Mouse (Mus musculus) c-Kit-positive CD71-positive TER-119-positive erythroid progenitor cells, embryonic 14.5 days (primary cell): ENCODE measurements at regions not wholly inside any gene's neighbourhood (a gene's known extent, or its start where the extent isn't known, plus 50 kb on each side); places are given as distances from the start of the nearest gene placed in this dataset.

Experiments
- DNase-seq: peaks from one replicate; pipeline ENCODE4 v3.0.0-alpha.2; 2013; ENCODE audit warnings: low spot score

DNA sequence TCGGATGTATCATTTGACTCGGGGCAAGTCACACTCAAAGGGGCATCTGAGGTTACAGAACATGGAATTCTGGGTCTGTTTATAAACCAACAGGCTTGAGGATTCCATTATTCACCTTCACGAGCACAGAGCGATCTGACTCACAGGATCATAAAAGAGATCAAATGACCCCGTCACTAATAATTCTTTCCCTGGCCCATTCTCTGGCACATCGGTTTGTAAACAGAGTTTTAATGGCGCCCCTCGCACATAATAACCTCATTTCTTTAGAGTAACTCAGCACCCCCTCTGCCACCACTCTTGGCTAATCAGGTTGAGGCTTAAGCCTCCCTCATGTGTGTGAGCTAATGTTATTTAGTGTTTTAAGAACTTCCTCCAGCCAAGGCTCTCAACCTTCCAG lies 183.3 kb upstream of the Tbx3 start:
- DNase-seq: no peak

DNA sequence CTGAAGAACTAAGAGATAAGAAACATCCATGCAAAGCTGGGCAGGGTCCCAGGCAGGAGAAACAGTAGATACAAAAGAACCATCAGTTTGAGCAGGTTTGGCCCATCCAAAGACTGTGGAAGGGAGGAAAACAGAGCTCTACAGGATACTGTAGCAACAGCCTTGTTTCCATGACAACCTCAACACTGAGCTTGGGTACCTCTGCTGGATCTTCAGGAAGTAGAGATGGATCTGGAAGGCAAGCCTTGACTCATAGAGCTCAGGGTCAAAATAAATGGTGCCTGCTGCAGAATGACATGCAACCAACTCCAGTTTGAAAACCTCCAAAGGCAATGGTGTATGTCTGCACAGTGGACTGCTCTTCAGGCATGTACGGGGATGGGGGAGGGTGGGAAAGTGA lies 173.0 kb upstream of the Tbx3 start:
- DNase-seq: no peak

DNA sequence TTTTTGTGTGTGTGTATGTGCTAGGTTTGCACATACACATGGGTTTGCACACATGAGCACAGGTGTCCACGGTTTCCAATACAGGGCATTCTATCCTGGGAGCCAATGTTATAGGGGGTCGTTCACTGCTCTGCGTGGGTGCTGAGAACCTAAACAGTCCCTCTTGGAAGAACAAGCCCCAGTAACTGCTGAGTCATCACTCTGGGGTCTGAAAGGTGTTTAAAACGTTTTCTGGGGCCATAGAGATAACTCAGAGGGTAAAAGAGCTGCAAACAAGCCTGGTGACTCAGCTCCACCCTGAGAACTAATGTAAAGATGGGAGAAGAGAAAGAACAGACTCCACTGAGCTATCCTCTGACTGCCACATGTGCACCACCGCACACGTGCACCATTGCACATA lies 172.0 kb upstream of the Tbx3 start:
- peak; percentile 42 for DNase-seq

DNA sequence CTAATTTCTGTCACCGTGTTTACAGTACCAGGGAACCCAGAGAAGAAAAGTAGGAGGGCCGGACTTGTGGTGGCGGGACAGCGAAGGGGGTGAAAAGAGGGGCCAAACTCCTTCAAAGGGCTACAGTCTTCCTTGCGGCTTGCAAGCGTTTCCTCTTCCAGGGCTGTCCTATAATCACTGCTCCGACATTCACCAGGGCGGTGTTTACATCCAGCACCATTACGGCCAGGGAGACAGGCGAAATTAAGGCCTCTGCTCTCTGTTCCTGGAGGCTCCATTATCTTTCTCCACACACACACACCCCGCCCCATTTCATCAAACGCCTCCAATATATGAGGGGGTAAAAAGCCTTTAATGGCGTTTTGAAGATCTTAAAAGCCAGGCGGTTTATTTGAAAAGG lies 162.8 kb upstream of the Tbx3 start:
- DNase-seq: no peak

DNA sequence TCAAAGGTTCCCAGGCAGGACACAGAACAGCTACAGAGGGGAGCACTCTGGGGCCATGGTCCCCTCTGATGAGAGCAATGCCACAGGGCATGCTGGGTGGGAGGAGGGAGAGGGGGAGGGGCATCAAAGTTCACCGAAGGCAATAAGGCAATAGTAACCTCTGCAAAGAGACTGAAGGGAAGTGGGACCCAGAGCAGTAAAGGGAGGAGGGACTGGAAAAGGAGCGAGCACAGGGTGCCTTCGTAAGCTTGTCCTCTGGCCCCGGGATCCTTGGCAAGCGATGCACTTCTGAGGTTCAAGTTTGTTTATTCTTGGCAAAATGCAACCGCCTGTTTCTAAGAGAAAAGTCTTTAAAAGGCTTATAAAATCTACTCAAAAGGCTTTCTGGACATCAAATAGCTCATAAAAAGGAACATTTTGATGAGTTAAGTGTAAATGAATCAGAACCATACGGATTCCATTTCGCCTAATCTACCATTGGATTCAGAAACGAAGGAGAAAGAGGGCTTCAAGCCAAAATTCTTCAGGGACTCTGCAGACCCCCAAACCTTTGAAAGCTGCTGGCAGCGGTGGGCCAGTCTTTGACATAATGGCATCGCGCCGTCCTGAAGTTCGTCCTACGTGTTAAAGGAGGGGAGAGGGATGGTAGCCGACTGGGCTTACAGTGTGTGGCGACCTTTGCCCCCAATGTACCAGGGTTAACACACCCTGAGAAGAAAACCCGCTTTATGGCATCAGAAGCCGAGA lies 151.8 kb upstream of the Tbx3 start:
- no peak for DNase-seq

DNA sequence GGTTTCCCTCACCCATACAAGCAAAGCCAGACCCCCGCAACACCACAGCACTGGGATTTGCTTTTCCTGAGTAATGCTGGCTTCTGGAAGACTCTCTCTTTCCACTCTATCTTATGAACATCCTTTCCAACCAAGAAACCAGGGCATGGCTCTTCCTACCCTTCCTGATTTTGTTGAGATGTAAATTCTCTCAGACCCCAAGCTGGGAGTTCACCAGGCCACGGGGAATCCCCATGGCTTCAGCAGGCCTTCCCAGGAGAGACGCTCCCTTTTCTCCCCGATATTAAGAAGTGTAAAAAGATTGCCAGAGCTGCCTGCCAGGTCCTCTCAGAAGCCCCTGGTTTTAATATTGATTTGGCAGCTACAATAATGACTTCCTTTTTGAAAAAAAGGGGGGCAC lies 146.3 kb upstream of the Tbx3 start:
- DNase-seq: no peak

DNA sequence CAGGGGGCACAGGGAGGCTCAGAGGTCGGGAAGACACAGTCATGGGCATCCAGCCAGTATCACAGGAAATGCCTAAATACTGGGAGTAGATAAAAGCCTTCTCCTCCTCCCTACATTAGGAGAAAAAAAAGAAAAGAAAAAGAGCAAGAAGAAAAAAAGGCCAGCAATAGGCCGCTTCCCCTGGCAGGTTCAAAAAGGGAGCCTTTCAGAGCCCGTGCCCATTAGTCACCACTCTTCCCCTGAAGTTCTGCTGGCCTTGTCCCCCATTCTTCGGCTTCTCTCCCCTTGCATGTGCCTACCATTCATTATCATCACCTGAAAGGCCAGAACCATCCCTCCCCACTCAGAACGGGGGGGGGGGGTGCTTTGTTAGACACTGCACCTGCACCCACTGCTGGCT lies 144.5 kb upstream of the Tbx3 start:
- no peak for DNase-seq

DNA sequence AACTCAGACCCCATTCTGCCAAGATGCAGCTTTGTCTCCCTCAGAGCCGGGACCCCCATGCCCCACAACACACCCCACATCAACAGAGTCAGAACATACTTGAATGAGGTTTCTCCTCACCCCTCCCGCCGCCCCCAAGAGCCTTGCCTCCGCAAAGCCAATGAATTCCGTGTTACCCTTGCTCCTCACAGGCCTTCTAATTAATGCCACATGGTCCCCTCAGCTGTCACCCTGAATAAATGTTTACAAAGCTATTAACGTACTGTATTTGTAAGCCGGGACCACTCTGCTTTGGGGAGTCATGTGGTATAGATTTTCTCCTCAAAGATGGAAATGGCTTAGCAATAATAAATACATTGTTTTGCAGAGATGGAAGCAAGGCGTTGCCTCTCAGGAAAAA lies 140.5 kb upstream of the Tbx3 start:
- no peak for DNase-seq

DNA sequence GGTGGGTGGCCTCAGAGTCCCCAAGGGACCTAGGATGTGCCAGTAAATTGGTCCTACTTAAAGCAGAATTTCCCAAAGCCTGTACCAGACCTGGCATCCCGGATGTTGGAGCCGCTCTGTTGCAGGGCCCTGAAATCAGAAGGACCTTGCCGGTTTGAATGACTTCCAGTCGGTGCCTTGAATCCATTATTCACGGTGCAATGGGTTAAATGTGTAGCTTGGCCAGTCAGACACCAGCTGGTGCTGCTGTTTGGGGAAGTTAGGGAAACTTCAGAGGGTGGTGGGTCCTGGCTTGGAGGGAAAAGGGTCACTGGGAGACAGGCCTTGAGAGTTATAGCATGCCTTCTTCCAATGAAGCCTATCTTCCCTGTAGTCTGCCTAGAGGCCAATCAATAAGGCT lies 135.5 kb upstream of the Tbx3 start:
- DNase-seq: no peak

DNA sequence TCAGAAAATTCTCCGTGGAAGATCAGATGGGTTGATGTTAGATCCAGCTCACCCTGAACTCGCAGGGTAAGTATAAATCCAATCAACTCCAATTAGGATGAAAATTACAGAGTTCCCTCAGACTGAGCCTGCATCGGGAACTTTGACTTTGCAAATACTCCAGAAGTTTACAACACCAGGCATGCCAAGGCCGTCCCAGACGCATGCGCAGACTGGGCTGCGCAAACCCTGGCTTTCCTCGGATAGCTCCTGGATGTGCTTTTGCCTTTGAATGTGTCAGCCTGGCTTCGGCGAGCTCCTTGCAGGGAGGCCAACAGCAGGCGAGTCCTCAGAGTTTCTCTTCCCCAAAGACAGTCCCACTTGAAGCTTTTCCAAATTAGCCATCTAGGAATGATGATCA lies 127.6 kb upstream of the Tbx3 start:
- no peak for DNase-seq

DNA sequence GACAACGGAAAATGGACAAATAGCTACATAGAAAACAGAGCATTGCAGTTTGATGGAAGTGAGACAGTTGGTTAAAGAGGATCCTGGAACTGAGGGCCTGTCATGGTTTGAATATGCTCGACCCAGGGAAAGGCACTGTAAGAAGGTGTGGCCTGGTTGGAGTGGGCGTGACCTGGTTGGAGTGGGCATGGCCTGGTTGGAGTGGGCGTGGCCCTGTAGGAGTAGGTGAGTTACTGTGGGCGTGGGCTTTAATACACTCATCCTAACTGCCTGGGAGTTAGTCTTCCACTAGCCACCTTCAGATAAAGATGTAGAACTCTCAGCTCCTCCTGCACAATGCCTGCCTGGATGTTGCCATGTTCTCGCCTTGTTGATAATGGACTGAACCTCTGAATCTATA lies 126.8 kb upstream of the Tbx3 start:
- DNase-seq: peak; percentile 0

DNA sequence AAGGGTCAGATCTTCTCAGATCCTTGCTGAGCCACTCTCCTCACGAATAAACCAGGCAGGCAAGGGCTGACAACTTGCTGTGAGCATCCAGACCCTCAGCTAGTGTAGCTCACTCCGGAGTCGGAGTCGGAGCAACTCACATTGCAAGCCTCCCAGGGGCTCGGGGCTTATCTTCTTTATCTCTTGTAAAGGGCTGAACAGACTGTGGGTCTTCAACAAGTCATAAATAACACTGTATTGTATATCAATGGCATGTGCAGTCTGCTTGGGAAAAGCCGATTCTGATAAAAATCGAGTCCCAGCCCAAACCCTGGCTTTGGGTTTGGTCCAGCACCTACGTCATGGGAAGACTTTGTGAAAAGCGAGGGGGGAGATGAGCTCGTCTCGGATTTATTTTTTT lies 125.8 kb upstream of the Tbx3 start:
- DNase-seq: no peak

DNA sequence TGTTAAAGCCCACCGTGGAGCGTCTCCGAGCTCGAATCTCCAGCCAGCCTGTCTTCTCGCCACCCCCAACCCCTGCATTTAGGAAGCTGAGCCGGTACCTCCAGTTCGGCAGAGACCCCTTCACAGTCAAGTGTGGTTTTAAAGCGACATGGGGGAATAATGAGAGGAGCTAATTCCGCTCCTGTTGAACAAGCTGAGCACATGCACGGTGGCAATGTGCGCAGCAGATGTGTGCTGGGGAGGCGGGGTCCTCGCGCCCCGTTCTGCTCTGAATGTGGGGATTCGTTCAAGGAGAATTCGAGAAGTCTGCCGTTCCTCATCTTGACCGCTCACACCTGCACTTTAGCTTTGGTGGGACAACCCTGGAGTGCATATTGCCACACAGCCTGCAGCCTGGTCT lies 123.4 kb upstream of the Tbx3 start:
- DNase-seq: no peak

DNA sequence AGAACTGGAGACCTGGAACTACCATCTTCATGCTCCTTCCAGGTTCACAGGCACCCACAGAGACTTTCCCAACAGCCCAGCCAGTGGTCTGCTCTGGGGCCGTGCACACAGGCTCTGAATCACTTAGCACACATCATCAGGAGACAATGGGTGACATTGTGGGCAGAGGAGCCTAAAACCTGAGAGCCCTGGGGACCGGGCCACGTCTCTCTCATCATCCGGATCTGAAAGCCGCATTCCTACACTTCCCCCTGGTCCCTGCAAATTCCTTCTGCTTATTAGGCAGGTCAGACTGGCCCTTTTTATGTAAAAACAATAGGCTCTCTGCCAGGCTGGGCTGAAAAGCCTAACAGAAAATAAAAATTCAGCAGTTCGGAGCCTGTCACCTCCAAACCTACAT lies 119.6 kb upstream of the Tbx3 start:
- DNase-seq: no peak

DNA sequence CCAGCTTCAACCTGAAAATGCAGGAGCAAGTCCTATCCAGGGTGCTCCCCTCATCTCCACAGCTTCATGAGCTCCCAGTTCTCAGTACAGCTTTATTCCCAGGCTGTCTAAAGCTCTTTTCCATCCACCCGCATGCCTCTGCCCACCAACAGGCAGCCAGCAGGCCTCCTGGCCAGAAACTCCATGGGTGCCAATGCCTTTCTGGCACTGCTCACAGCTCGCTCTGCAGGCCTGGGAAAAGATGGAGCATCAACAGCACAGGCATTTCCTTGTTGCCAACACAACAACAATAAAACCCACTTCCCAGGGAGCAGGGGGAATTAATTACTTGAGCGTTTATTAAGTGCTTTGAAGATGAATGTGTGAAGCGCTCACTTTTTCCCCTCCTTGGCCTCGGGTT lies 117.0 kb upstream of the Tbx3 start:
- no peak for DNase-seq

DNA sequence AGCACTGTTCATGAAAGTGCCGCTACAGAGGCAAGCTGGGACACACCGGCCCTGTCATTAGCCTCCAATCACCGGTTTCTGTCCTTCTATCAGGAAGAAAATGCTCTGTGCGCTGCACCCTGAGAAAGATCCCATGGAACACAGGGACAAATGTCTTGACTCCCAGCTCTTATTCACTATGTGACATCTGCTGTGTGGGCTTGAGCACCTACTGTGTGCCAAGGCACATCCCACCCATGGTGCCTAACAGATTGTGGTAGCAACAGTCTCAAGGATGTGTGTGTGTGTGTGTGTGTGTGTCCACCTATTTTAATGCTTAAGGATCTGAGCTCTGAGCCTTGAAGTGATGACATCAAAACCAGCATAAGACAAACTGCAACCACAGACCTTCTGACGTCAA lies 113.4 kb upstream of the Tbx3 start:
- no peak for DNase-seq

DNA sequence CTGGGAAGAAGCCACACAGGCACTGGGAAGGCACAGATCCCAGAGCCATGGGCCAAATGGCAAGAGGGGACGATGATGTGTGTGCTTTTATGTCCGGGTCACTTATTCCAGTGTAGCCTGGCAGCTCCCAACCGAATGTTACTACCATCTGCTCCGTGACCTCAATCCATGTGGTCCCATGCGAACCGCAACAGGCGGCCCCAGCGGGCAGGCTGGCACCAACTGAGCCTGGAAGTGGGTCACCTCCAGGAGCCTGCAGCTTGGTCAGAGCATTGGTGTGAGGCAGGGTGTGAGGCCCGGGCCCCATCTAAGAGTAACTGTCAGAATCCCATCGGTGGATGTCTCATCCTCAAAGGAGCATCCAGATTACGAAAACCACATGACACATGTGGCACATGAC lies 110.8 kb upstream of the Tbx3 start:
- no peak for DNase-seq

DNA sequence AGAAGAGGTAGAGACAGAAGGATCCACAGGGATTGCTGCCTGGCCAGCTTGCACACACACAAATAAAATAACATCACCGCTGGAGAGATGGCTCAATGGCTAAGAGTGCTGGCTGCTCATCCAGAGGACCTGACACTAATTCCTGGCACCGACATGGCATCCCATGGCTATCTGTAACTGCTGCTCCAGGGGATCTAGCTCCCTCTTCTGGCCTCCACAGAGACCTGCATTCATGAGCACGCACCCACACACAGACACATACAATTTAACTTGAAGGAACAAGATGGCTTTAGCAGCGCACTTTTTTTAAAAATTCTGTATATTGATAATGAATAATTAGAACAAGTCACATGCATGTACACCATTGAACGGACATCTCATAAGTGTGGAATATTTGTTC lies 110.1 kb upstream of the Tbx3 start:
- DNase-seq: no peak

DNA sequence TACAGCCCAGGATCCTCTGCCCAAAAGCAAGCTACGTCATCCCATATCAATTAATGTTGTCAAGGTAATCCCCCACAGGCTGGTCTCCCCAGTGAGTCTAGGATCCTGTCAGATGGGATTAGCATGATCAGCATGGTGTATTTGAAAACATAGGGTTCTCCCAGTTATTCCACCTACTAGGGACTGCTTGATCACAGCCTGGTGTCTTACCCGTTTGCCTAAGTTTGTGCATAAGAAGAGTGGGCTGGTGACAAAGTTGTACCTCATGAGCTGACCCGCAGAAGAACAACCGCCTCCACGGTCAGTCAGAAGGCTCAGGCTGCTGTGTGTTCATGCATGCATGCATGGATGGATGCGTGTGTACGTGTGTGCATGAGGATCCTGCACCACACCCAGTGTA lies 108.9 kb upstream of the Tbx3 start:
- DNase-seq: no peak

DNA sequence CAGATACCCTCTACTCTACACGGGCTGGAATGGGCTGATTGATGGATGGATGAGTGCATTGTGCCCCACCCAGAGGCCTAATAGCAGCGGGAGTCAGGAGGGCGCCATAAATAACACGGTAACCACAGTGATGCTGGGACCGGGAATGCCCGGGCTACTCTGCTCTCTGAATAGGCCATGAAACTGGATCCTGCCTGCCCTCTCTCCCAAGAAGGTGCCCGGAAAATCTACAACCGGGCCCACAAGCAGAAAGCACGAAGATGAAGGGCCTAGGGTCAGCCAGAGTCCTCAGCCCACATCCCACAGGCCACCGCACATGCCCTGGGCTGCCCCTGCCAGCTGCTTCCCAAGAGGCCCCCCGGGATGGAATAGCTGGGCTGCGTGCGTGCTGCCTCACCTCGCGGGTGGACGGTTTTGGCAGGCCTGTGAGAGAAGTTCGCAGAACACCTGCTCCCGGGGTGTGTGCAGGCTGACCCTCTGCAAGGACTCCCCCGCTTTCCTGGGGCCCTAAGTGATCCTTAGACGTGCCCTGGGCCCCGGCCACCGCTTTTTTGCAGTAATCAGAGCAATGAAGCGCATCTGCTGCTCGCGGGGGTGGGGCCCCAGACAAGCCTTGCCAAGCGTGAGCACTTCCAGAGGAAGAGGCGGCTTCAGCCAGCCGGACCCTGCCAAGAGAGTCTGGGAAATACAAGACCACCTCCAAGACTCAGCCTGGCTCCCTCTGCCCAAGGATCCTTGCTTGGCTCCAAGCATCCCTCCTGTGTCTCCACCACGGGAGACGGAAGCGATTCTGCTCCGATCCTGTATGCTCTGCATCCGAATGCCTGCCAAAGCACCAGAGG lies 106.7 kb upstream of the Tbx3 start:
- DNase-seq: no peak

DNA sequence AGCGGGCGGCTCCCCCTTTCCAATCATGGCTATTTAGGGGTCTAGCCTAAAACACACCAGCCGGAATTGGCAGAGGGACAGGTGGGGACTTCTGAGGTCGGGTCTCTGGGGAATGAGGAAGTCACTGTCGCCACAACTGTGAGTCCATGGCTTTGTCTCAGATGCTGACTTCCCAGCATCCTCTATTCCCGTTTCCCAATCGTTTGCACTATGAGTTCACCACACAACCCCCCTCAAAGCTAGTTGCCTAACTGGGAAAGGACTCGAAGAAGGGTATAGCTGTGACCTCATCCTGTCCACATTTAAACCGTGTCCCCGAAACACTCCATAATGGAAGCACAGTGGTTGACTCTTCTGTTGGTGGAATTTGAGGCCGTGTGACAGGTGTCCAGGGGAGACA lies 102.8 kb upstream of the Tbx3 start:
- no peak for DNase-seq

DNA sequence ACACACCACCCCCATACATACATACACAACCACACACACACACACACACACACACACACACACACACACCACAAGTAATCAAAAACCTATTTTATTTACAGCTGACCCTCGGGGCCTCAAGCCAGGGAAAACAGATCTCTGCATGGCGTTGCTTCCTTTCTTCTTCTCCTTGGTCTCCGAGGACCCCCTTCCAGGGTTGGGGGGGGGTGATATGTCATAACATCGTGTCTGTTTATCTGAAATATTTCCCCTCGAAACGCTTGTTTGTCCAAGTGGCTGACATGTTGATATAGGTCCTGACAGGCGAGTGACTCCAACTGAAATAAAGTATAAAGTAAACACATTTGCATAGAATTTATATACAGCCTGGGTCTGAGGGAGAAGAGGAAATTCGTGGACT lies 100.4 kb upstream of the Tbx3 start:
- no peak for DNase-seq

DNA sequence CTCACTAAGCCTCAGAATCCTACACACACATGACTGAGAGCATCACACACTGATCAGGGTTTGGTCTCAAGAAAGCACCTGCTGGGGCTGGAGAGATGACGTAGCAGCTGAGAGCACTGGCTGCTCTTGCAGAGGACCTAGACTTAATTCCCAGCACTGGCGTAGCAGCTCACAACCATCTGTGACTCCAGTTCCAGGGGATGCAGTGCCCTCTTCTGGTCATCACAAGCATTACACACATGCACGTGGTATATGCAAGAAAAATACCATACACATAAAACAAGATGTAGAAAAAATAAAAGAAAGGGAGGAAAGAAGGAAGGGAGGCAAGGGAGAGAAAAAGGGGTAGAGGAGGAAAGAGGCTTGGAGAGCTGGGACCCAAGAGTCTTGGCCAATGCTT lies 98.8 kb upstream of the Tbx3 start:
- no peak for DNase-seq

DNA sequence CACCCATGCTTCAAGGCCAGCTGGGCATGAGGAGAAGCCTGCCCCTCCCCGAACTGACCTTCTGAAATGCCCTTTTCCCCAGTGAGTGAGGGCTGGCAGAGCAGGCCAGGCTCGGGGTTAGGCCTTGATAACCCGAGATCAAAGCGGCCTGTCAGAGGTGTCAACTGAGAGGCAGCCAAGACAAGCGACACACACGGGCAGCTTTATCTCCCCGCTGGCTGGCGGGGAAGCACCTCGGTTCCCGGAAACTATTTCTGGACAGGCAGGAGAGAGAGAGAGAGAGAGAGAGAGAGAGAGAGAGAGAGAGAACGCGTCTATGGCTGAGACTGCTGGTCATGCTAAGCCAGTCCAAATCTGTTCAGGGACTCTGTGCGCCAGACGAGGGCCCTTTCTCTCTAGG lies 95.3 kb upstream of the Tbx3 start:
- DNase-seq: no peak
